Mouse (Mus musculus) R1 (cell line): ENCODE measurements around the gene Scgb1b20.
"Not testable (repeated sequence)": the region's sequence is repeated elsewhere in the genome, so short reads cannot be mapped to it uniquely, and the experiment has no call there.

ENCODE experiments used
- DNase-seq: peaks from one replicate; pipeline ENCODE4 v3.0.0-alpha.2; 2018; ENCODE audit warnings: low read depth, low spot score

The Scgb1b20 gene

GRCm38 (mm10) chr7:33372934-33373333 lies at the start of gene Scgb1b20:
TSS of gene Scgb1b20 (plus strand) at chr7:33373234.
- DNase-seq, result not testable (repeated sequence)

GRCm38 (mm10) chr7:33366222-33366621 lies 6.8 kb upstream of the Scgb1b20 start, which contains the start of gene Scgb2b20:
TSS of gene Scgb2b20 (minus strand) at chr7:33366322.
- DNase-seq, result not testable (repeated sequence)

- DNase-seq, result not testable (repeated sequence)
Measured at GRCm38 (mm10) chr7:33399749-33400148, 26.7 kb downstream of the Scgb1b20 start.

GRCm38 (mm10) chr7:33401650-33402049 lies 28.6 kb downstream of the Scgb1b20 start:
- no peak for DNase-seq

- DNase-seq, result not testable (repeated sequence)
Measured at GRCm38 (mm10) chr7:33409681-33410080, 36.6 kb downstream of the Scgb1b20 start.
